Mouse (Mus musculus) c-Kit-negative CD71-positive TER-119-positive erythroid progenitor cells, embryonic 14.5 days (primary cell): ENCODE measurements at regions not wholly inside any gene's neighbourhood (a gene's known extent, or its start where the extent isn't known, plus 50 kb on each side); places are given as distances from the start of the nearest gene placed in this dataset.

Source experiments
- DNase-seq: peaks from one replicate; pipeline ENCODE4 v3.0.0-alpha.2; 2013; ENCODE audit warnings: low read depth, low spot score

GRCm38 (mm10) chr2:166439847-166440775 is 273.5 kb downstream of the Prex1 start:
- peak; percentile 12 for DNase-seq

DNA sequence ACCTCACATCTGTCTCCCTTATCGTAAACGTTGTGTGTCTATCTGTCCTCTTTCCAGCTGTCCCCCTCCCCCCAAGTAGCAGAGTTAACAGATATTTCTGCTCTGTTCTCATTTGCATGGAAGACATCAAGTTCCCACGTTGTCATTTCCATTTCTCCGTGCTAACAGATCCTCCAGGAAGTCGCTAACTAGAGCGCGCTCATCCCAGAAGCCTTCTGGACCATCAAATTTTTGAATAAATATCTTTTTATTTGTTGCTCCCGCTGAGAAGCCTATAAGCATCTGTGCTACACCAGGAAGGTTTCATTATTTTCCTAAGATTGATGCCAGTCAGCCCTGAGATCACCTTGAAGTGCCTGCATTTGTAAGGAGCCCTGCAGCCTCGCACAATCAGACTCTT is 275.4 kb downstream of the Prex1 start:
- no peak for DNase-seq

DNA sequence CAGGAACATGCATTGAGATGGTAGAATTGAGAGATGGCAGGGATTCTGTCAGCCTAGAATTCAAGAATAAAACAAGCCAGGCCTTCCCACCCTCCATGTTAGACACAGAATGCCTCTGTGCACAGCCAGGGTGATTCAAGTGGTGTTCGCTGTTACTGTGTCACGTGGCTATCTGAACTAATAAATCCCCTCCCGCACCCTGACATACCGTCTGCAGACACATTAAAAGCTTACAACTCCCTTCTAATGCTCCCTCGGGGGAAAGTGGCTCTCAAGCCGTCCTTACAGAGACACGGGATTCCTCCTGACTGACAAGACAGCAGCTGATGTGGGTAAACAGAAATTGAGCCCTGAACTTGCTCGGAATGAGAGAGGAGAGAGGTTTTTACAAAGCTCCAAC is 279.1 kb downstream of the Prex1 start:
- no peak for DNase-seq

DNA sequence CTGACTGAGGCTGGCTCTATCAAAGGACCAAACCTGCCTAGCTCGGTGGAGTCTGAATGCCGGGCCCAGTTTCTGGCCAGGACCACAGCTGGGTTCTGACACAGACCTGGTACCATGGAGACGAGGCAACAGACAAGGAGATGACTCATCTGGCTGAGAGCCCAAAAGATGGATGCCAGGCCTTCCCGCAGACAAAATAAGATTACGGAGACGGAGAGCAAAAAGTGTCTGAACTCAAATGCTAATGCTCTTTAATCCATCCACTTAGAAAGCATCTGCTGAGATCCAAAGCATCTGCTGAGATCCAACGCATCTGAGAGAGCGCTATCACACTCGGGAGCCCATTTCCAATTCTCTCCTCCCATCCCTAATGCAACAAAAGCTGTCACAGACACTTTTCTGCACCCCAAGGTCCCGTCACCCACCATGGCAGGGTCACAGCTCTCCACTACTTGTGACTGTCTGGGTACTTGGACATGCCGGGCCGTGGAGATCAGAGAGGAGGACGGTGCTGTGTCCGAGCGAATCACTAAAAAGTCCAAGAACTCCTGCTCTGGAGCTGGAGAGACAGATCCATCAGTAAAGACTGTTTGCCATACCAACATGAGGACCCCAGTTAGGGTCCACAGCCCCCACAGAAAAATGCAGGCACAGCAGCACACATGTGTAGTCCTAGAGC is 278.3 kb upstream of the Sulf2 start:
- no peak for DNase-seq

- DNase-seq = no peak
Measured at GRCm38 (mm10) chr2:166432948-166433654, 277.6 kb upstream of the Sulf2 start.

- no peak for DNase-seq
Measured at GRCm38 (mm10) chr2:166432531-166432930, 277.1 kb upstream of the Sulf2 start.

DNA sequence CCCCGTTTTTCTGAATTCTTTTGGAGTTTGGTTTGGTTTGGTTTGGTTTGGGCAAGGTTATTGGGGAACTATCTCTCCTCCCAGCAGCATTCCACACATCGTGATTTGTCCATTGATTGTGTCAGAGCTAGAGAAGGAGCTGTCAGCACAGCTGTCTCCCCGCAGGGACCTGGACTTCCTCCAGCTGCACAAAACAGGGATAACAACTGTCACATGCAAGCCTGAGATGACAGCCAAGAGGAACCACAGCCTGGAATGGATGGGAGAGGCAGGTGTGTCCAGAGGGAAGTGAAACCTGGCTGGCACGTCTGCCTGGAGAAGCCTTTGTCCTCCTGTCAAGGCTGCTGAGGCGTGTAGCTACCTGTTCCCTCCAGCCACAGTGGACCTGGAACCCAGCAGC is 274.5 kb upstream of the Sulf2 start:
- no peak for DNase-seq

GRCm38 (mm10) chr2:166429494-166429893 is 274.0 kb upstream of the Sulf2 start:
- no peak for DNase-seq

- DNase-seq = no peak
Measured at GRCm38 (mm10) chr2:166427390-166427789, 271.9 kb upstream of the Sulf2 start.

DNA sequence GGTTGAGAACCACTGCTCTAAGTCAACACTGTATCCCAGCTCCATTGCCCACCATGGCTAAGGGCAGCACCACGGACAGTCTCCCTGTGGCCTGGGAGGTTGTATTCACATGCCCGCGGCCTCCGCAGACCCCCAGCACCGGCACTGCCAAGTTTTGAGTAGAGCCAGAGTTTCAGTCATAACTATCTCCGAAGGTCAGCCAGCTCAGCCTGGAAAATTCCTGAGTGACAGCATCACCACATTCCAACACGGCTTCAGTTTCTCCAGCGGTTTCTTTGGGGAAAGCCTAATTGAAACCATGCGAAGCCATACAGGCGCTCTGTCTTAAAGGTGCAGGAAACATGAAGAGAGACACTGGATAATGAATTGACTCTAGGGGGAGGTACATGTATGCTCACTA is 271.5 kb upstream of the Sulf2 start:
- no peak for DNase-seq

DNA sequence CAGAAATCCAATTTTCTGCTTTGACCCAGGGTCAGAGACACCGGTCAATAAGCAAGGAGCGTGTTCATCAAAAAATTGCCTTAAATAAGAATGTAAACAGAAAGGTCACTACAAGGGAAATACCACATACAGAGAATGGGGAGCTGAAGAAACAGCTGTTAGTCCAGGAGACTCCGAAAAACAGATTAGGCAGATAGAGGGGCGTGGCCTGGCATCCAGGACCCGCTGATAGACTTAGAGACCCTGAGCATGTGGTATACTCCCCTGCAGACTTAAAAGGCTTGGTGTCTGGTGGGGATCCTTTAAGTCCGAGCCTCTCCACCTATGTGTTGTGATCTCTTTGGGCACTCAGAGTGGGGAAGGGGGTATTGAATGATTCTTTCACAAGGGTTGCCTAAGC is 271.0 kb upstream of the Sulf2 start:
- DNase-seq = no peak

- no peak for DNase-seq
Measured at GRCm38 (mm10) chr2:166425141-166425540, 269.7 kb upstream of the Sulf2 start.

DNA sequence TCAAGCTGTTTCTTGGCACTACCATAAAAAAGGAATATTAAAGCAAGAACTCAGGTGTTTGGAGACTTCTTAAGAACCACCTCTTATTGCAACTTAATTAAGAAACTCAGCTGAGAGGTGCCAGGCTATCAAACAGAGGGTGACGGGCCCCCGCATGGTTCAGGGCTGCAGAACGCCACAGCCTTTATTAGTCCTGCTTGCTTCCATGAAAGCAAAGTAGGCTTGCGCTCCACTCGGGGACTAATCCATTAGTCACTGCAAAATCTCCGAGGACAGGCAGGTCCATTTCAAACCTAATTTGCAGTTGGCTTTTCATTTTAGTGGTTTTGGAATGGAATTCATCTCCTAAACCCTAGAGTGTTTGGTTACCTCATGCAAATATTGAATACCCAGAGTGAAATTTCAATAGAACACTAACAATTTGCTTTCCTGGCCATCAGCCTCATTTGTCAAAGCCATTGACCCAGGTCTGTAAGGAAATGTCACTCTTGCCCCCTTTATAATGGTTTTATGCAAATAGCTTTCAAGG is 267.7 kb upstream of the Sulf2 start:
- no peak for DNase-seq

- no peak for DNase-seq
Measured at GRCm38 (mm10) chr2:166420275-166420674, 264.8 kb upstream of the Sulf2 start.

GRCm38 (mm10) chr2:166419271-166419670 is 263.8 kb upstream of the Sulf2 start:
- no peak for DNase-seq

- no peak for DNase-seq
Measured at GRCm38 (mm10) chr2:166418279-166418678, 262.8 kb upstream of the Sulf2 start.

GRCm38 (mm10) chr2:166417628-166418027 is 262.2 kb upstream of the Sulf2 start:
- DNase-seq = no peak

DNA sequence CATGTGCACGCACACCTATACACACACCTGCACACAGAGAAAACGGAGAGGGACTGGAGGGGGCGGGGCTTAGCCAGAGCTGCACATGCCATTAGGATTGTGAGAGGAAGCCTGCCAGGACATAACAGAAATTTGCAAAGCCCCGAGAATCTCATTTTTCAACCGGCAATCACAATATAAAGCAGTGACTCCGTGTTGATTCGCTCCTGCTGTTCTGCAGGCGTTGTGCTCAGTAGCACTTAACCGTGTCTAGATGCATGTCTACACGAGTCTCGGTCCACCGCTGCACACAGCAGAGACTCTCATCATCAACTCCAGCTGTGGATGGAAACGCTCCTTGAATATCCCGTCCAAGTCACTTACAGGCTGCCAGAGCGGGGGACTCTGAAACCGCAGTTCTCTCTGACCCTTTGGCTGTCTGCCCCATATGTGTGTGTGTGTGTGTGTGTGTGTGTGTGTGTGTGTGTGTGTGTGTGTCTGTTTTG is 260.1 kb upstream of the Sulf2 start:
- no peak for DNase-seq

GRCm38 (mm10) chr2:166414856-166415255 is 259.4 kb upstream of the Sulf2 start:
- no peak for DNase-seq

DNA sequence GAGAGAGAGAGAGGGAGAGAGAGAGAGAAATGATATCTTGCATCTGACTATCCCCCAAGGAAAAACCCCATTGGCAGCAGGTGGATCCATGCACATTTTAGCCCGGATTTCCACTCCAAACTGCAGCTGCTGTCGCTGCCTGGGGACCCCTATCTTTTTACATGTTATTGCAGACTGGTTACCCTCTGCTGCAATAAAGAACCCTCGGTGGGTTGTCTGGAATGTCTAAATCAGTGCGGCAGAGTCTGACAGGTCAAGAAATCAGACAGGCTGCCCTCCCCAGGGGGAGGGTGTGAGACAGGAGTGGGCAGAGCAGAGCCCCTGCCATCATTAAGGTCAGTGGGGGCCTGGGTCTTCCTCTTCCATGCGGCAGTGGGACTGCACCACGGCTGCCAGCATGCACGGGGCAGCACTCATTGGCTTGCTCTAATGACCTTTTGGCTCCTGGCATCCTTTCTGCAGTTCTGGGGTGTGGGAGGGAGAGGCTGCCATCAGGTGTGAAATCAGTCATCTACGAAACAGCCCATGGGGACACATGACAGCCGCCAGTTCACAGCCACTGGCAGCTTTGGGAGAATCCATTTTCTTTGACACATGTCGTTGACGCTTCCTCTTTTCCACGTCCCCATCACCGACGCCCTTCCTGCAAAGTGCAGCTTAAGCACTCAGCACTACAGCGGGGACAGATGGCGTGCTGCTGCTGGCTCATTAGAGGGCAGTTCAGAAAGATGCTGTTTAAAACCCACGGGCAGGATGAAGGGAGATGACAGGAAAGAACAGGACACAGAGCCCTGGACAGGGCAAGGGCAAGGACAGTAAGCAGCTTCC is 256.8 kb upstream of the Sulf2 start:
- no peak for DNase-seq

GRCm38 (mm10) chr2:166409391-166409790 is 253.9 kb upstream of the Sulf2 start:
- no peak for DNase-seq
